Mouse (Mus musculus) right cerebral cortex, postnatal 4 days (tissue): ENCODE measurements around the gene Dqx1.
A peak's percentile ranks its signal among the peaks of the same experiment; 100 is the strongest.

Experiments used
- DNase-seq: peaks from one replicate; pipeline ENCODE4 v3.0.0-alpha.2; 2022

The Dqx1 gene

DNA sequence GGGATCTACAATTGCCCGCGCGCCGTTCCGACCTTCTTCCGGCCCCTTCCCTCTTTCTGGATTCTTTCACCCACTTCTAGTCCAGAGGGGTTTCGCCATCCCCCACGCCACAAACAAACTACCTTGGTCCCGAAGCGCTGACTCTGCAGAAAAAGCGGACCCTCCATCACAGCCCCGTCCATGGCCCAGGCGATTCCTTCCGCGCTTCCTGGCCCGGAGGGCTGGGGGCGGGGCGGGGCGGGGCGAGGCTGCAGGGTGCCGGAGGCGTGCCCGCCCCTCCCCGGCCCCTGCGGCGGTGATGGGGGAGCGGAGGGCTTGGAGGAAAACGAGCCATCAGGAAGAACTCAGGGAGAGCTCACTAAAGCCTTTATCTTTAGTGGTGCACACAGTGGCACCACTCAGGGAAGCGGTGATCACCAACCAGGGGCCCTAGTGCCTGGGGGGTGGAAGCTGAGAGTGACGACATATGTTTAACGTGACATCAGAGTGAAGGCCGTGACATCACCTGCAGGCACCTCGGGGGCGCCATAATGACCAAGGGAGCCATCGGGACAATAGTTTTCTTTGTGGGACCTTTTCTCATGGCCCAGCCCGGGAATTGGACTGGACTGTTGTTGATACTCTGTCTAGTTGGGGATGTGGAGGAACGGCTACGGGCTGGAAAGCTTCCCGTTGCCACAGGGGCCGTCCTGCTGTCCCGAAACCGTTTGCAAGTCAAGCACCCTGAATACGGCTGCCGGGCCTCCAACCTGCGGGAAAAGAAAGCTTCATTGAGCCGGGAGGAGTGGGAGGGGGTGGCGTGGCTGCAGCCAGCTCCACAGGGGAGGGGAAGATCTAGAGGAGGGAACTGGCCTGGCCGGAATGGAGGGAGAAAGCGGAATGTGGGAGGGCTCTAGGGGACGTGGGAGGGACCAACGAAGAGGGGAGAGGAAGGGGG, 24.1 kb upstream of the Dqx1 start, which contains the start of the genes Dok1 and Loxl3:
Gene Dok1, minus strand, starts transcription at position 223 of the 937 bp plus-strand sequence.
Gene Loxl3, plus strand, starts transcription at position 925 of the 937 bp plus-strand sequence.
- peak; percentile 36 for DNase-seq

DNA sequence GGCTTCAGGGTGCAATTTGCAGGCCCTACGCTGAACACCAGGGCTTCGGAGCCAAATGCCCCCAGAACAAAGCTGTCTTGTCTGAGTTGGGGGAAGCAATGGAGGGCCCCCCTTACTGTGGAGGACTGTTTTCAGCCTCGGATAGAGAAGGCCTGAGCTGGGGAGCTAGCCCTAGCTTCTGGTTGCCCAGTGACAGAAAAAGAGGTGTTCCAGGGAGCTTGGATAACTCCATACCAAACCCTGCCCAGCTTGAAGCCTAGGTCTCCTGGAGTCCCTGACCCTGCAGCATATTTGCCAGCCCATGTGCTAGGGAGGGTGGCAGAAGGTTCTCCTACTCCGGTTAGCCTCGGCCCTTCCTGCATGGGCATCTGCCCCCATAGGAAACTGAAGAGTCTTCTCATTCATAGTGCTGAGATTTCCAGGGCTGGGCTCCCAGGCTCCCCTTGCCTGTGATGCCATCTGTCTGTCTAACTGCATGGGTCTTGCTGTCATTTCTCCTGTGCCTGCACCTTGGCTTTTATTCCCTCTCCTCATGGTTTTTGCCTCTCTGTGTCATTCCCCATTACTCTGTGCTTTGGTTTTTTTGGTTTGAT, 23.1 kb upstream of the Dqx1 start:
- DNase-seq, result no peak

DNA sequence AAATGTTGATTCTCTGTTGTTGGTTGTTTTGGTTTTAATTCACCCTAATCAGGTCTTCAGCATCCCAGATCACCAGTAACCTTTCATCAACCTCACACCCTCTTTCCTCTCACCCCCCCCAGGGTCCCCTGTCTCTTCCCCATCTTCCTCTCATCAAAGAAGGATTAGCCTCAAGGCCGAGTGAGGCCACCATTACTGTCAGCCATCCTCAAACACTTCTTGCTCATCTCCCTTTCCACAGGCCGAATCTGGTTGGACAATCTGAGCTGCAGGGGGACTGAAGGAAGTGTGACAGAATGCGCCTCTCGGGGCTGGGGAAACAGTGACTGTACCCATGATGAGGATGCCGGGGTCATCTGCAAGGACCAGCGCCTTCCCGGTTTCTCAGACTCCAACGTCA, 20.5 kb upstream of the Dqx1 start:
- no peak for DNase-seq

- peak; percentile 87 for DNase-seq
Observed at GRCm38 (mm10) chr6:83038496-83039012, 19.1 kb upstream of the Dqx1 start.

DNA sequence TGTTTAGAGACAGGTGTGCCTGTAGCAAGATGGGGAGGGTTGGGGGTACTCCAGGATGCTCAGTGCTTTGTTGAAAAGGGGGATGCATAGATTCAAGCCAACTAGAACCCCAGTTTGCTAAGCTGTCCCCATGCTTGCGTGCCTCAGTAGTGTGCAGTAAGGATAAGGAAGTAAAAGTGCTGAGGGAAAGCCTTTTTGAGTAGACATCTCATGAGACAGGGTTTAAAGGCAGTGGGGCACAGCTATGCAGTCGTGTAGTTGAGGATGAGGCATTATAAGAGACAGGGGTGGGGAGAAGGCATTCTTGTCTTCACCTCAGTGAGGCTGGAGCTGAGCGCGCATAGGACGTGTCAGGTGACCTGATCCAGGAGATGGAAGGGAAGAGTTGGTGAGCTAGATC, 17.0 kb upstream of the Dqx1 start:
- DNase-seq, result no peak

DNA sequence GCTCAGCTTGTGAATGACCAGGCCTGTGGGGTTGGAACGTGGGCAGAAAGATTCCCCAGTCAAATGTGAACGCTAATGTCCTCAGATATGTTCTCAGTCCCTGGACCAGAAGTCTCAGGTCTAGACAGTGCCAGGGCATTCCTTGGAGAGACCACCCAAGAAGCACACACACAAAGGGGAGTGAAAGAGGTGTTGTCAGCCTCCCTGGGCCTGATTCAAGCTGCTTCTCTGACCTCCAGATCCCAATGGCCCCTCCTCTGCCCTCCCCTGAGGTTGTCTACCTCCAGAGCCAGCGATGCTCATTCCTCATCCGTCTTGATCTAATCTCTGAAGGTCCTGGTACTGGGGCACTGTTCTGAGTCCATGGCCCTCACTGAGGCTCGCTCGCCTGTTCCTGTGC, 14.1 kb upstream of the Dqx1 start:
- no peak for DNase-seq

DNA sequence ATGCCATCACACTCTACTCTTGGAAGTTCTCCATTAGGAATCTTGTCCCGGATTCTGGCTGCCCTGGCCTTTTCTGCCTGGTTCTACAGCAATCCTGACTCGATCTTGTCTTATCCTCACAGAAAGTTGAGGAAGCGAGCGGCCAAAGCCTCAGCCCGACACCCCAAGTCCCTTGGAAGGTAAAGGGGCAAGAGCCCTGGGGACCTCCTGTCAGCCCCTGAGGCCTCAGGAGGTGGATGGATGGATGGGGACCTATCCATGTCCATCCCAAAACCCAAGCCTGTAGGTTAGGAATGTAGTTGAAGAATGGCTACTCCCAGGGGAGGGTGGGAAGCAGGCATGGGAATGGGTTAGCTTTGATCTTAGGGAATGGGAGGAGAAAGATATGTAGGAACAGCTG, 13.7 kb upstream of the Dqx1 start:
- no peak for DNase-seq

DNA sequence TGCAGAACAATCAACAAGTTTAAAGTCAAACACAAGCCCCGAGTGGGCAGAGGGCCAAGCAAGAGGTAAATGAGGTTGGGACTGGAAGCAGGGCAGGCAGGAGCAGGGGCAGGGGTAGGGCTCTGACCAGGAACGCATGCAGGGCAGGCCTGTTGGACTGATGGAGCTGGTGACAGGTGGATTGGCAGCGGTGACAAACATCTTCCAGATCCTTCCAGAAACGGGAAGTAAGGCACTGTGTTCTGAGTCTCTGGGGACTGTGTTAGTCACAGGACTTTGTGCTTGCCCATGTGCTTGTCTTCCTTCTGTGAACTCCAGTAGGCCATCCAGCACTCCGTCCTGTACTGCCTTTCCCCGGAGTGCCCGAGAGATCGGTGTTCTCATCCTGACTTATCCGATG, 12.9 kb upstream of the Dqx1 start:
- DNase-seq, result no peak

DNA sequence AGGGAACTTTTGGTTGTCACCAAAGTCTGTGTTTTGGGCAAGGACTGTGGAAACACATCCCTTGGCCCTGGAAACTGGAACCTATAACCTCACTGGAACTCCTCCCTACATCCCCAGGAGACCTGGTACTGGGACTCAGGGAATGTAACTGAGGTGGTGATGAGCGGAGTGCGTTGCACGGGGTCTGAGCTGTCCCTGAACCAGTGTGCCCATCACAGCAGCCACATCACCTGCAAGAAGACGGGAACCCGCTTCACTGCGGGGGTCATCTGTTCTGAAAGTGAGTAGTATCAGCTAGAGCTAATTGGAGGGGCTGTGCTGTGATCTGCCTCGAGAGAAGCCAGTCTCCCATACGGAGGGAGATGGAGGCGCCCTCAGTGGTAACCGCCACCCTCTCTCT, 8.3 kb upstream of the Dqx1 start:
- DNase-seq, result no peak

DNA sequence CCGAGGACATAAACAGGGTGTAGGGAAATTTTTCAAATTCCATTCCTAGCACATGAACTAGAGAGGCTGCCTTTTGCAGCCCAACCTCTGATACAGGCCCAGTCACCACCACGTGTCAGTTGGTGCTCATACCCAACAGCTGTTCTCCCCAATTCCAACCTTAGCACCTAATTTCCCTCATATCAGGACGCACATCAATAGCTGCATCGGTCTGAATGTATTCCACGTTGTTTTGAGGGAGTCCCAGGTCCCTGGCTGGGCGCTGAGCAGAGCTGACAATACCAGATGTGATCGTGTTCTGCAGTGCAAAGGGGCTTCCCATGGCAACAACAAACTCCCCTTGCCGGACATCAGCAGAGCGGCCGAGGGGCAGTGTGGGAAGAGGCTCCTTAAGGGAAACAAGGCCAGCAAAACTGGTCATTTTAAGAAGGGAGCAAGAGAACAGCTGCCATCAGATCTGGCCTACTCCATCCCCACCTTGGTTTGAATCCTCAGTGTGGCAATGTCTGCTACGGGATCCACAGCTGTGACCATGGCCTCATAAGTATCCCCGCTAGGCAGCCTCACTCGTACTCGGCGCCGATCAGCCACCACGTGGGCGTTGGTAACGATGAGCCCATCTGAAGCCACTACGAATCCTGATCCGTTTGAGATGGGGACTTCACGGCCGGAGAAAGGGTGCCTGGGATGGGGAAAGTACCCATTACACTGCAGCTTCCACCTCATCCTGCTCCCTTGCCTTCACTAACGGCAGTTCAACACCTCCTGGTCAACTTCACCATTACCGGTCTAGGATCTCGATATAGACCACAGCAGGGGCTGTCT, 4.3 kb upstream of the Dqx1 start:
- DNase-seq, result no peak

GRCm38 (mm10) chr6:83054074-83054851, 3.4 kb upstream of the Dqx1 start, which contains the start of gene Aup1:
Aup1 (plus strand) TSS chr6:83054521.
- DNase-seq, result peak; percentile 94

DNA sequence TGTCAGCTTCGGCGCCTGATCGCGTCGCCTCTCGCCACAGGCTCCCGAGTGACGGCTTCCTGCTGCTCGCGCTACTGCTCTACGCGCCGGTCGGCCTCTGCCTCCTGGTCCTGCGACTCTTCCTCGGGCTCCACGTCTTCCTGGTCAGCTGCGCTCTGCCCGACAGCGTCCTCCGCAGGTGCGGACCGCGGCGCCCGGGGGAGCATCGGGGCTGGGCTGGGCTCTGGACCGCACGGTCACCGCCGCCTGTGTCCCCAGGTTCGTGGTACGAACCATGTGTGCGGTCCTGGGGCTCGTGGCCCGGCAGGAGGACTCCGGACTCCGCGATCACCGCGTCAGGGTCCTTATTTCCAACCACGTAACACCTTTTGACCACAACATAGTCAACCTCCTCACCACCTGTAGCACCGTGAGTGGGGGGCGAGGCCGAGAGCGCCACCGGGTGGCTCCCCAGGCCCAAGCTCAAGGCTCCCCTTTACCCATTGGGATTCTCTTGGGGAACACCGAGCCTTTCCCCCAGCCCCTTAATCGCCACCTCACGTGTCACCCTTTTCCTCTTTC, 2.7 kb upstream of the Dqx1 start, which contains the start of gene Htra2:
Gene Htra2, minus strand, starts transcription at position 403 of the 561 bp plus-strand sequence.
- no peak for DNase-seq

GRCm38 (mm10) chr6:83058725-83059124, 1.1 kb downstream of the Dqx1 start:
- DNase-seq, result no peak

- DNase-seq, result no peak
Observed at GRCm38 (mm10) chr6:83065995-83066394, 8.4 kb downstream of the Dqx1 start.

GRCm38 (mm10) chr6:83066441-83066840, 8.8 kb downstream of the Dqx1 start:
- DNase-seq, result no peak

- no peak for DNase-seq
Observed at GRCm38 (mm10) chr6:83068221-83068620, 10.6 kb downstream of the Dqx1 start.

GRCm38 (mm10) chr6:83068706-83069487, 11.3 kb downstream of the Dqx1 start:
- no peak for DNase-seq

- no peak for DNase-seq
Observed at GRCm38 (mm10) chr6:83069488-83070246, 12.0 kb downstream of the Dqx1 start.

GRCm38 (mm10) chr6:83070247-83070310, 12.4 kb downstream of the Dqx1 start, which contains the start of gene Tlx2:
Tlx2 (minus strand) TSS chr6:83070293.
- no peak for DNase-seq

- DNase-seq, result no peak
Observed at GRCm38 (mm10) chr6:83070311-83071219, 12.9 kb downstream of the Dqx1 start.
